Mouse (Mus musculus) hindbrain, embryonic 11.5 days (tissue): ENCODE results near the gene Zmynd10. TPM values are rescaled to one million over a fixed set of nuclear protein-coding genes. Genes with fewer than 3 reads are reported as not detected.

Experiments used
- ATAC-seq: fragments of 200-750 bp; cut with Nextera tagmentation; 2 replicates; pipeline ENCODE4 v1.8.0; 2017; ENCODE audit warnings: mild to moderate bottlenecking, moderate TSS enrichment, moderate library complexity; ENCODE audit not compliant: low FRiP score
- DNase-seq: peaks from one replicate; pipeline ENCODE4 v3.0.0-alpha.2; 2015; ENCODE audit warnings: low spot score
- H3K27ac ChIP-seq: fragments of 300-500 bp; sonication (generic); 2 replicates; pipeline ENCODE4 v1.5.1; 2014; ENCODE audit warnings: mild to moderate bottlenecking, low read depth, low read length
- H3K27me3 ChIP-seq: fragments of 300-500 bp; sonication (generic); 2 replicates; pipeline ENCODE4 v1.6.1; 2014; ENCODE audit warnings: mild to moderate bottlenecking, low read length, moderate library complexity, mixed read lengths; ENCODE audit not compliant: control insufficient read depth, insufficient read depth
- H3K36me3 ChIP-seq: fragments of 300-500 bp; sonication (generic); 2 replicates; pipeline ENCODE4 v1.6.1; 2014; ENCODE audit warnings: mild to moderate bottlenecking, low read length, moderate library complexity, mixed read lengths; ENCODE audit not compliant: control insufficient read depth, insufficient read depth
- H3K4me1 ChIP-seq: fragments of 300-500 bp; sonication (generic); replicated peaks from 2 replicates; pipeline ENCODE4 v1.6.1; 2014; ENCODE audit warnings: low read length, mixed read lengths; ENCODE audit not compliant: control insufficient read depth, insufficient read depth
- H3K4me2 ChIP-seq: fragments of 300-500 bp; sonication (generic); replicated peaks from 2 replicates; pipeline ENCODE4 v1.6.1; 2014; ENCODE audit warnings: mild to moderate bottlenecking, low read depth, low read length
- H3K4me3 ChIP-seq: fragments of 300-500 bp; sonication (generic); 2 replicates; pipeline ENCODE4 v1.5.1; 2014; ENCODE audit warnings: low read depth, low read length
- H3K9ac ChIP-seq: fragments of 300-500 bp; sonication (generic); 2 replicates; pipeline ENCODE4 v1.6.1; 2014; ENCODE audit warnings: low read depth, low read length
- H3K9me3 ChIP-seq: fragments of 300-500 bp; sonication (generic); 2 replicates; pipeline ENCODE4 v1.6.1; 2016; ENCODE audit warnings: low read length; ENCODE audit not compliant: control insufficient read depth
- WGBS: fragments of 180-500 bp; shearing (Covaris S2); extraction: QIAGEN DNeasy Blood & Tissue Kit; methylation state at CpG from one replicate; pipeline ENCODE4 v1.1.7; 2014; 5-methylcytosine and 5-hydroxymethylcytosine counted together
- polyA plus RNA-seq: library from polyadenylated mRNA; unstranded; fragments of >200 nt; fragmentation: Nextera tagmentation; extraction: Ambion mirVana; gene quantifications from 2 replicates; pipeline ENCODE4 v1.2.1, GENCODE M21; 2014

Gene Zmynd10
- polyA plus RNA-seq, 1 experiment from 2014 or later = 5.0 TPM

DNA sequence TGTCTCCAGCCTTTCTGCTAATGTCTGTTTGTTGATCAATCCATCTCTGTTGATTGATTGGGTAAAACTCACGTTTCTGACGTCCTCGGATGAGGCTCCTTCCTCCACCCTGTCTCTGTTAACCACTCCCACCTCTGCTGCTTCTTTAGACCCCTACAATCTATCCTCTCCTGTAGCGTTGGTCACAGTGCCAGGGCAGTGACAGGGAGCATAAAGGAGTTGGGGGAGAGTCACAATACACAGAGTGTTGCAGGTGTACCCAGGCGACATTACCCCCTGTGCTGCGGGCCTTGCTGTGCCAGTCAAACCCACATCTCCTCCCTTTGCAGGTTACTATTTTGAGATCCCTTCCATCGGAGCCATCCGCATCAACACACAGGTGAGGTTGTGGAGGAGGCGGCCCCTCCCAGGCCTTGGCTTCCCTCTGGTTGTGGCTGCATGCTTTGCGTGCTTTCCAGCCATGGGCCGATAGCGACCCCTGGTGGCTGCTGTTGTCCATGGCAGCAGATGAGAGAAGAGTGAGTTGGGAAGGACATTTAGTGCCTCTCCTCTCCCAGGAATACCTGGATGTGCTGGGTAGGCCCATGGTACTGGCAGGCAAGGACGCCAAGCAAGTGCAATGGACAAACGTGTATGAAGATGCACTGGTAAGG, 32.7 kb upstream of the Zmynd10 start:
- H3K4me3 ChIP-seq = no peak overlapping the region
- no peak overlapping the region for H3K27ac ChIP-seq
- no peak overlapping the region; the same call in 1 of the 2 replicates for H3K4me2 ChIP-seq
- H3K9ac ChIP-seq = no peak overlapping the region
- no peaks in the 10 kb centered on the region for H3K36me3 ChIP-seq
- no peaks in the 10 kb centered on the region for H3K27me3 ChIP-seq
- 0 out of 2 replicates have a peak, but pooled peaks cover 2% of the 10 kb centered on the region for H3K4me1 ChIP-seq
- no peaks in the 10 kb centered on the region for H3K9me3 ChIP-seq
- WGBS = 27% methylated on average over 14 of the region's 14 CpGs
- ATAC-seq = peak; percentile 18; the same call in 1 of the 2 replicates
- DNase-seq = peak; percentile 94

DNA sequence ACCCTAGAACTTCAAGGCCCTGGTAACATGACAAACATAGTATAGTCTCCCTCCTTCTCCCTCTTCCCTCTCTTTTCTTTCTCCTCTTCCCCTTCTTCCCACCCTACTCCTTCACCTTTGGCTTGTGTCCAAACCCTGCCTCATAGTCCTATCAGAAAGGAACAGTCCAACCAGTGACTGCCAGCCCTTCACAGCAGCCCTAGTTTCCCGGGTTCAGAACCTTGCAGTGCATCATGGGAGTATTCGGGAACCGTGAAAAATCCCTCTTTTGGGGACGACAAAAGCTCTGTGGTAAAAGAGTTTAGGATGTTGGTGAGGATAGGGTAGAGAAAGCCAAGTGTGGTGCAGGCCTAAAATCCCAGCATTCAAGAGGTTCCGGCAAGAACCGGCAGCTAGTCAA, 26.8 kb upstream of the Zmynd10 start:
- ATAC-seq = no peak

DNA sequence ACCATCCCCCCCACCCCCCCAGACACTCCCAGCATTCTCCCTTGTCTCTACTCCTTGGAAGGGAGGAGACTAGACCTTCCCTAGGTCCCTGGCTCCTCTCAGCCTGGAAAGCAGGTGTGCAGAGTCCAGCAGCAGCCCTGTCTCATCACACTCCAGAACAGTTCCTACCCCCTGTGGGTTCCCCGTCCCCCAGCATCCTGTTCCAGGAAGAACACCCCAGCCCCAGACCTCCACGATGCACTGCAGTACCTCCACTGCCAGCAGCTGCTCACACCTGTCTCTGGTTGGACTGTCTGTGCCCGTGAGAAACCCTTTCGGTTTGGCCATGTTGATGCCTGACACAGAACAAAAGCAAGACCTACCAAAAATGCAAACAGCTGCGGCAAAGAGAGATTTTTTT, 25.9 kb upstream of the Zmynd10 start:
- Histone ChIP-seq H3K4me1 (peaks cover 8% of the 10 kb centered on the region), H3K9ac (no peak overlapping the region), H3K9me3 (no peaks in the 10 kb centered on the region), H3K27ac (no peak overlapping the region), H3K36me3 (no peaks in the 10 kb centered on the region), H3K4me3 (no peak overlapping the region), H3K4me2 (no peak overlapping the region), H3K27me3 (peaks cover 7% of the 10 kb centered on the region; the same call in 1 of the 2 replicates)
- DNase-seq = no peak
- no peak for ATAC-seq
- WGBS = 65% methylated on average over 5 of the region's 5 CpGs

More for the DNA sequence above, 26.8 kb upstream of the Zmynd10 start:
- H3K27me3 ChIP-seq = 0 out of 2 replicates have a peak, but pooled peaks cover 3% of the 10 kb centered on the region
- no peak overlapping the region for H3K4me3 ChIP-seq
- no peak overlapping the region for H3K27ac ChIP-seq
- H3K9me3 ChIP-seq = no peaks in the 10 kb centered on the region
- 57% methylated on average over 6 of the region's 6 CpGs for WGBS
- H3K36me3 ChIP-seq = no peaks in the 10 kb centered on the region
- no peak overlapping the region for H3K9ac ChIP-seq
- no peak for DNase-seq
- peaks cover 8% of the 10 kb centered on the region for H3K4me1 ChIP-seq
- no peak overlapping the region for H3K4me2 ChIP-seq

DNA sequence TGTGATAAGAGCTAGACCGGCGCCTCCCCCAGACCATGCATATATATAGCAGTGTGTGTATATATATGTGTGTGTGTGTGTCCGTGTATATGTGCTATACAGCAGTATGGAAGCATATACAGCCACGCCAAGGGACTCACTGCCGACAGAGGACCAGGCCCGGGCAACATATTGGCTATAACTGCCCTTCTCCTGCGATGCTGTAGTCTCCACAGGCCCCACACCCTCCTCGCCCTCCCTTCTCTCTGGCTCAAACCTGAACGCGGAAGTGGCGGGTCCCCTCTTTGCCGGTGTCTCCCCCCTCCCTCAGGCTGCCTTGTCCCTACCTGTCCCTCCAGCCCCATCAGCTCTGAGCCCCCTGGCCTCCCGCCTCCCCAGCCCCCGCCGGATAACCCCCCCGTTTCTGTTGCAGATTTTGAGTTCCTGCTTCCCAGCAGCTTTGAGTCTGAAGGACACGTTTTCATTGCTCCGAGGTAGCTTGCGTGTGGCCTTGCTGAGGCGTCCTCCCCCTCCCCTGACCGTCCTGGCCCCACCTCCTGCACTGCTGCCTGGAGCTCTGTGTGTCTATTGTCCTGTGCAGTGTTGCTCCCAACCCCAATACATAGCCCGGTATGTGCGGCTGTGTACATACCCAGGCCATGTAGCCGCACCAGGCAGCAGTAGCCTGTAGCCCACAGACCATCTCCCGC, 25.2 kb upstream of the Zmynd10 start:
- Histone ChIP-seq H3K27ac (no peak overlapping the region), H3K27me3 (peaks cover 12% of the 10 kb centered on the region), H3K4me2 (peak overlapping the region; percentile 7; the same call in 1 of the 2 replicates), H3K36me3 (no peaks in the 10 kb centered on the region), H3K9ac (peak overlapping the region; percentile 12; the same call in 1 of the 2 replicates), H3K9me3 (no peaks in the 10 kb centered on the region), H3K4me3 (no peak overlapping the region), H3K4me1 (peaks cover 8% of the 10 kb centered on the region)
- 25% methylated on average over 25 of the region's 25 CpGs for WGBS
- ATAC-seq = peak; percentile 52; the same call in 1 of the 2 replicates
- DNase-seq = no peak

DNA sequence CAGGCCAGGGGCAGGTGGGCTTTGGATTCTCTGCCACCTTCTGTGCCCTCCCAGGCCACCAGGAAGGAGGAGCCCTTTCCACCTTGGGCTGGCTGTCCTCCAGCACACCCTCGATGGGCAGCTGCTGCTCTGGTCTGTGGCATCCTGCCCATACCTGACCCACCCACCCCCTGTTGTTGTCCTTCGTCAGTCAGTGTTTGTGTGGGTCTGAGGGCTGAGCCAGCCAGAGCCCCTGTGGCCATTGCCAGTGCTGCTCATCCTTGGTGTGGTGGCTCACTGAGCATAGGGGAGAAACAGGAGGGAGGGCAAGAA, 24.7 kb upstream of the Zmynd10 start:
- H3K4me2 ChIP-seq = peak overlapping the region; percentile 7
- 38% methylated on average over 2 of the region's 2 CpGs for WGBS

DNA sequence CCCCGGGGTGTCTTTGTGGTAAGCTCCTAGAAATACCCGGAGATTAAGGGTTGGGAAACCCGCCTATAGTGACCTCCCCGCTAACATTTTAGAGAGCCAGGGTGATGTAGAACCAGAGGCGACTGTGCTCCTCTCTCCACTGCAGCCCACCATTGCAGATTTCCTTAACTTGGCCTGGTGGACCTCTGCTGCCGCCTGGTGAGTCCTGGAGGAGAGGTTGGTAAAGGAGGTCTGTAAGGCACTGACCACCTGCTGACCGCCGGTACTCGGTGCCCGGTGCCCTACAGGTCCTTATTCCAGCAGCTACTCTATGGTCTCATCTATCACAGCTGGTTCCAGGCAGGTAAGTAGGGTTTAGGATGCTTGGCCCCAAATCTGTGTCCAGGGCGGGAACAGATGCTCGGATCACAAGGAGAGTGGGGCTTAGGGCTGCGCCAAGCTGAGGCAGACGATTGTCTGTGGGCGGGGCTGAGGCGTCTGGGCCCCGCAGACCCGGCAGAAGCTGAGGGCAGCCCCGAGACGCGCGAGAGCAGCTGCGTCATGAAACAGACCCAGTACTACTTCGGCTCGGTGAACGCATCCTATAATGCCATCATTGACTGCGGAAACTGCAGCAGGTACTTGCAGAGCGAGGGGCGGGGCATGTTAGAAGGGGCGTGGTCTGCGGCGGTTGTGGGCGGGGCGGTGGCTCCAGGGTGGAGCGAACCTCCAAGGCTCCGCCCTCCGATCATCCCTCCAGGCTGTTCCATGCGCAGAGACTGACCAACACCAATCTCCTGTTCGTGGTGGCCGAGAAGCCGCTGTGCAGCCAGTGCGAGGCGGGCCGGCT, 20.7 kb upstream of the Zmynd10 start:
- H3K9me3 ChIP-seq = no peaks in the 10 kb centered on the region
- WGBS = 5% methylated on average over 44 of the region's 44 CpGs
- H3K4me3 ChIP-seq = peak overlapping the region; percentile 23
- H3K27me3 ChIP-seq = peaks cover 19% of the 10 kb centered on the region
- peaks cover 5% of the 10 kb centered on the region for H3K4me1 ChIP-seq
- DNase-seq (peak; percentile 78), ATAC-seq (peak; percentile 73)
- H3K36me3 ChIP-seq = no peaks in the 10 kb centered on the region
- no peak overlapping the region for H3K9ac ChIP-seq
- H3K27ac ChIP-seq = no peak overlapping the region
- H3K4me2 ChIP-seq = peak overlapping the region; percentile 34

More for the DNA sequence above, 24.7 kb upstream of the Zmynd10 start:
- H3K27me3 ChIP-seq = peaks cover 14% of the 10 kb centered on the region
- peaks cover 8% of the 10 kb centered on the region for H3K4me1 ChIP-seq
- ATAC-seq (peak; percentile 28; the same call in 1 of the 2 replicates), DNase-seq (no peak)
- no peak overlapping the region for H3K27ac ChIP-seq
- H3K9ac ChIP-seq = peak overlapping the region; percentile 12; the same call in 1 of the 2 replicates
- H3K36me3 ChIP-seq = no peaks in the 10 kb centered on the region
- H3K9me3 ChIP-seq = no peaks in the 10 kb centered on the region
- H3K4me3 ChIP-seq = no peak overlapping the region

DNA sequence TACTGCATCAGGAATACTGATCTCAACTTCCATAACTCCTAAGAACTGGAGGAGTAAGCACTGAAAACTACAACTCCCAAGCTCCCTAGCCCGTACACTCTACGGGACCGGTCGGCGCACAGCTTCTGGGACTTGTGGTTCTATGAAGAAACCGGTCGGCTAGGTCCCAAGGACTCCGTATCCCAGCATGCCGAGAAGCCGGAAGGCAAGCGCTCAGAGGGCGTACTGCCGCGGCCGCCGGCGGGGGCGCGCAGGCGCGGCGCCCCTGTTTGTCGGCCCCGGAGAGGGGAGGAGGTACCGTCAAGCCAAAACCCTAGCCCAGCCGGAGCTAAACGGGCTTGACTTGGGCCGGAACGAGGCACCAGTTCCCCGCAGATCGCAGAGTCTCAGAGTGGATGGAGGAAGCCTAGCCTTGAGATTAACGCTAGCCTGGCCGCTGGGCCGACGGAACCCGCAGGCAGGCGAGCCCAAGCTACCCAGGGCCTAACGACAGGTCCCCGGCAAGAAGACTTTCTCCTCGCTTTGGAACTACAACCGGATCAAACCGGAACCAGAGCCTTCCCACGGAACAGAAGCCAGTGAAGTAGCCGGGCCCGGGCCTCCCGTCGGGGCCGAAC, 13.2 kb upstream of the Zmynd10 start, which contains the start of gene Tmem115:
Gene Tmem115, plus strand, starts transcription at position 155 of the 617 bp plus-strand sequence.
- Histone ChIP-seq H3K4me1 (peaks cover 12% of the 10 kb centered on the region), H3K27ac (0 out of 2 replicates have a peak within 1 kb of the TSS, but pooled peaks have one; percentile 31), H3K27me3 (no peaks in the 10 kb centered on the region), H3K9me3 (no peaks in the 10 kb centered on the region), H3K4me2 (peak within 1 kb of the TSS; percentile 100), H3K36me3 (peaks cover 6% of the 10 kb centered on the region; the same call in 1 of the 2 replicates), H3K9ac (peak within 1 kb of the TSS; percentile 85), H3K4me3 (peak within 1 kb of the TSS; percentile 66)
- WGBS = under 1% methylated on average over 46 of the region's 48 CpGs
- peak; percentile 98 for ATAC-seq
- DNase-seq = peak; percentile 94
